Mouse (Mus musculus) thymus, adult 2 months (tissue): ENCODE results near the gene Il1rap. TPM values are rescaled to one million over a fixed set of nuclear protein-coding genes. Genes with fewer than 3 reads are reported as not detected.

Source experiments
- DNase-seq: peaks from one replicate; pipeline ENCODE4 v3.0.0; 2021
- H3K27ac ChIP-seq: fragments of 200-500 bp; 2 replicates; pipeline ENCODE4 v1.5.1; 2012; ENCODE audit warnings: low read length, control low read depth; ENCODE audit not compliant: control insufficient read depth, insufficient read depth
- H3K27me3 ChIP-seq: fragments of 200-500 bp; 2 replicates; pipeline ENCODE4 v1.6.1; 2012; ENCODE audit warnings: mild to moderate bottlenecking, low read length, moderate library complexity, mixed read lengths; ENCODE audit not compliant: control insufficient read depth, insufficient read depth
- H3K36me3 ChIP-seq: fragments of 200-500 bp; 2 replicates; pipeline ENCODE4 v1.6.1; 2012; ENCODE audit warnings: mild to moderate bottlenecking, low read length, moderate library complexity; ENCODE audit not compliant: control insufficient read depth, insufficient read depth
- H3K4me1 ChIP-seq: fragments of 200-500 bp; replicated peaks from 2 replicates; pipeline ENCODE4 v1.6.1; 2012; ENCODE audit warnings: low read length; ENCODE audit not compliant: control insufficient read depth, insufficient read depth
- H3K4me3 ChIP-seq: fragments of 200-500 bp; 2 replicates; pipeline ENCODE4 v1.5.1; 2012; ENCODE audit warnings: mild to moderate bottlenecking, low read length, control low read depth, moderate library complexity; ENCODE audit not compliant: control insufficient read depth, insufficient read depth
- CTCF ChIP-seq: fragments of 200-500 bp; IDR thresholded peaks from 2 replicates; pipeline ENCODE4 v1.5.1; 2012; ENCODE audit warnings: mild to moderate bottlenecking, control low read depth, low read length, moderate library complexity, borderline replicate concordance; ENCODE audit not compliant: control insufficient read depth, poor library complexity, insufficient read depth; ENCODE audit errors: extremely low read depth
- POLR2A ChIP-seq: fragments of 200-500 bp; IDR thresholded peaks from 2 replicates; pipeline ENCODE4 v1.6.1; 2012; ENCODE audit warnings: mild to moderate bottlenecking, low read length, control low read depth, moderate library complexity; ENCODE audit not compliant: control insufficient read depth, poor library complexity, insufficient read depth; ENCODE audit errors: extremely low read depth
- WGBS: fragments of 180-500 bp; shearing (Covaris S2); methylation state at CpG from one replicate; pipeline ENCODE4 v1.1.7; 2018; 5-methylcytosine and 5-hydroxymethylcytosine counted together
- polyA plus RNA-seq: library from polyadenylated mRNA; depleted of rRNA; stranded (reverse); fragments of >200 nt; gene quantifications from 2 replicates; pipeline ENCODE4 v1.2.3, GENCODE M21; 2012; rRNA removed

Gene Il1rap
- polyA plus RNA-seq, 1 experiment, result 3.6 TPM

DNA sequence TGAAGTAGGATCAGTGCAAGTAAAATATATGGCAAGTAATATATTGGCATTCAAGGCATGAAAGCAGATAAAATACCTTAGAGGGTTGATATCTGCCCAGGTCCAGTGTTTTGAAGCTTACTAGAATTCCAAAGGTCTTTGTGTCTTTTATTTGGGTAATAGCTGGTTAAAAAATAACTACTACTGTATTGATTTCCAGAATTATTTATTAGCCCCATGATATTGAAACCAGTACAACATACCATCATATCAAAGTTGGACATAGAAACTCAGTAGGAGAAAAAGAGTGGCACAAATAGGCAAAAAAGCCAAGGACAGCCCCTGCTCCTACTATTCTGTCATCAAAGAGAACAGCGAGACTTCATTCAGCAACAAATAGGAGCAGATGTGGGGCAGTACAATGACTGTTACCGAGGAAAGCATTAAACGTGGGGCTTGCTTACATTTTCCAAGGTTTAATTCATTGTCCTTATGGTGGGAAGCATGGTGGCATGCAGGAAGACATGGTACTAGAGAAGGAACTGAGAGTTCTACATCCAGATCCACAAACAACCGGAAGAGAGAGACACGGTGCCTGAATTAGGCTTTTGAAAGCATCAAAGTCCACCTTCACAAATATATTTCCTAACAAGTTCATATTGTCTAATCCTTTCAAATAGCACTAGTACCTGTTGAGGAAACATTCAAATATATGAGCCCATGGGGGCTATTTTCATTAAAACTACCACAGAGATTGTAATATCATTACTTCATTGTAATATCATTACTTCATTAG, 174.1 kb downstream of the Il1rap start:
- TF ChIP-seq POLR2A (no peak), CTCF (no peak)
- no peaks in the 10 kb centered on the region for H3K4me1 ChIP-seq
- WGBS, result 91% methylated on average over 5 of the region's 5 CpGs
- no peak for DNase-seq
- H3K27me3 ChIP-seq, result no peaks in the 10 kb centered on the region
- H3K4me3 ChIP-seq, result no peak overlapping the region
- no peaks in the 10 kb centered on the region for H3K36me3 ChIP-seq
- no peak overlapping the region for H3K27ac ChIP-seq

DNA sequence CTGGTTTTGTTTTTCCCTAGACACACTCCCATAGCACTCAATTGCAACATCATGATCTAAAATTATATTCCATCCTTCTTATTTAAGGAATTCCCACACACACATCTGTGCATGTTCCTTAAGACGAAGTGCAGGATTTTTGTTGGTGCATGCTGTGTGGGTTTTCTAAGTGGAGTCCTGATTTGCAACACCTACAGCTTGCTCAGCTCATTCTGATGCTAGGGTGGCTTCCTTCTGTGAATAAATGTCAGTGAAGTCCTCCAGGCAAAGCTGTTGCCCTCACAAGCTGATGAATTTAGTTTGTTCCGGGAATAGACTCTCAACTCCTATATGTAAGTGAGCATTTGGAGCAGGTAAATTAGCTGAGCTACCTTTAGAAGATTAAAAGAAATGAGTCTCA, 194.5 kb downstream of the Il1rap start:
- no peaks in the 10 kb centered on the region for H3K36me3 ChIP-seq
- 97% methylated on average over 2 of the region's 2 CpGs for WGBS
- H3K27ac ChIP-seq, result no peak overlapping the region
- no peak overlapping the region for H3K4me3 ChIP-seq
- H3K27me3 ChIP-seq, result no peaks in the 10 kb centered on the region
- H3K4me1 ChIP-seq, result no peaks in the 10 kb centered on the region
- no peak for DNase-seq
- TF ChIP-seq CTCF (no peak), POLR2A (no peak)

DNA sequence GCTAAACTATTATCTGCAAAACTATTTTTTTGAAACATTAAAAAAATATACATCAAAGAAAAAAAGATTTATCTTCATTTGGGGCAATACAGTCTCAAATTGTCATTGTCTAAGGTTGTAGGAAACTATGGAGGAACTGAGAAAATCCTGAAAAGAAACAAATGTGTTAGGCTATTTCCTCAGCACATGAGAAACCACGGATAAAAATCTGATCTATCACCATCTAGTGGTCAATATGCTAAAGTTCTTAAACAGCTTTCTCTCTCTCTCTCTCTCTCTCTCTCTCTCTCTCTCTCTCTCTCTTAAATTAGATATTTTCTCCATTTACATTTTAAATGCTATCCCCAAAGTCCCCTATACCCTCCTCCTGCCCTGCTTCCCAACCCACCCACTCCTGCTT, 195.6 kb downstream of the Il1rap start:
- TF ChIP-seq POLR2A, result no peak
- no peak for TF ChIP-seq CTCF
- no peak overlapping the region for H3K4me3 ChIP-seq
- DNase-seq, result no peak
- no peaks in the 10 kb centered on the region for H3K27me3 ChIP-seq
- H3K4me1 ChIP-seq, result no peaks in the 10 kb centered on the region
- no peak overlapping the region for H3K27ac ChIP-seq
- 3% methylated on average over 1 of the region's 1 CpGs for WGBS
- H3K36me3 ChIP-seq, result no peaks in the 10 kb centered on the region

Other genes with a start within 250 kb of the Il1rap start
- 7.8 and 10.5 TPM in 2 replicates for gene Cldn1, start 209.9 kb upstream of the Il1rap start, polyA plus RNA-seq
- not detected in 2 replicates for gene Cldn16, start 118.6 kb upstream of the Il1rap start, polyA plus RNA-seq
- not detected in 2 replicates for gene Tmem207, start 54.9 kb upstream of the Il1rap start, polyA plus RNA-seq